Mouse (Mus musculus) frontal cortex, postnatal 10 days (tissue): ENCODE results near the gene BC029722.
"Not testable (repeated sequence)": the region's sequence is repeated elsewhere in the genome, so short reads cannot be mapped to it uniquely, and the experiment has no call there.

Experiments used
- DNase-seq, 2 experiments: peaks; one replicate each; pipeline ENCODE4 v3.0.0; 2022; ENCODE audit warnings: low spot score in 2 of 2, mixed read lengths in 1 of 2

Gene BC029722

DNA sequence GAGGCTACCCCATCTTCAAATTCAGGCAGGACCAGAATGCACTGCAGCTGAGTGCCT lies at the start of gene BC029722:
TSS of gene BC029722 (minus strand) at position 35 of the 57 bp plus-strand sequence.
- no peak for DNase-seq

- DNase-seq: no peak
Measured at GRCm38 (mm10) chr2:155868320-155868719, 49.1 kb upstream of the BC029722 start.

GRCm38 (mm10) chr2:155863301-155863867 lies 44.2 kb upstream of the BC029722 start:
- no peak for DNase-seq

- peak; percentile 33 to 36 for DNase-seq
Measured at GRCm38 (mm10) chr2:155862573-155863300, 43.5 kb upstream of the BC029722 start.

DNA sequence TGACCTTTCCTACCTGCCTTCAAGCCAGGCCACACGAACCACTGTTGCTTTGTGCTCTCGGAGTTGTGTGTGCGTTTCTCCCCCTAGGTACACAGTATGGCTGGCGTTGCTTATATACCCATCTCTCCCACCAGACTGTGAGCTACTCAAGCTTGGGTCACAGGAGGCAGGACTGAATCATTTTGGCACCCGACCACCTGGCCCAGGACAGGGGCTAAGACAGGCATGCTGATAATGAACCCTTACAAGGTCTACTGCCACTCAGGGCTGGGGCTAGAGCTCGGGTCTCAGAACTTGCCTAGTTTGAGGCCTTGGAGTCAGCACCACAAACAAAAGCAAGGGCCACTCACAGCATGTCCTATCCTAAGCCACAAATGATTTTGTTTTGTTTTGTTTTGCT lies 42.4 kb upstream of the BC029722 start:
- no peak for DNase-seq

DNA sequence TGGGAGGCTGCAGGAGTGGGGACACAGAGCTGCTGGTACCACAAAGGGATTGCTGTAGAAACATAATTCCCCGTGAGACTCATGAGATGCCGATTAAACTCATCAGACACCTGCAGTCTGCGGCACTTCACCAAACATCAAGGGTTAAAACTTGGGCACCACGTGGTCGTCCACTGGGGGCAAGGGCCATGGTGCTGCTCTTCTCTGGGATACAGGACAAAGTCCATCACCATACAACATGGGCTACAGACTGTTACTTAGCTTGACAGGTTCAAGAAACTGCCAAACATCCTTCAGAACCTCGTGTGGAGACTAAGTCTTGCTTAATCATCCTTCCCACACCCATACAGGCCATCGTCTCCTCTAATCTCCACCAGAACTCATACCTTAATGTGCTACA lies 40.9 kb upstream of the BC029722 start:
- no peak for DNase-seq

- DNase-seq: no peak
Measured at GRCm38 (mm10) chr2:155852536-155852935, 33.3 kb upstream of the BC029722 start.

DNA sequence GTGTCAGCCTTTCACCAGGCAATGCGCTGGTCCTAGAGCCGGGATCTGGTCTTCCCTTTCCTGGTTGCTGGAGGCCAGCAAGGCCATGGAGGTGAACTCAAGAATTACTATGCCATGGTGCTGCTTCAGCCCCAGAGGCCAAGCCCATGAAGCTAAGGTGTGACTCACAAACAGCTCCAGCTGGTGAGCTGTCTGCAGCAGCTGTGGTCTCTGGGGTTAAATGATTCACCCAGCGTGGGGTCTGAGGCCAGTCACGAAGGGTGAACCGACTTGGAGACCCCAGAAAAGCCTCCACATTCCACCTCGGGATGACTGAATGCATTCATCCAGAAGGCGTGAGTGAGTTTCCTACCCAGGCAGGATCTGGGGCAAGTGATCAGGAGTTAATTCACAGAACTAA lies 30.9 kb upstream of the BC029722 start:
- DNase-seq: no peak

DNA sequence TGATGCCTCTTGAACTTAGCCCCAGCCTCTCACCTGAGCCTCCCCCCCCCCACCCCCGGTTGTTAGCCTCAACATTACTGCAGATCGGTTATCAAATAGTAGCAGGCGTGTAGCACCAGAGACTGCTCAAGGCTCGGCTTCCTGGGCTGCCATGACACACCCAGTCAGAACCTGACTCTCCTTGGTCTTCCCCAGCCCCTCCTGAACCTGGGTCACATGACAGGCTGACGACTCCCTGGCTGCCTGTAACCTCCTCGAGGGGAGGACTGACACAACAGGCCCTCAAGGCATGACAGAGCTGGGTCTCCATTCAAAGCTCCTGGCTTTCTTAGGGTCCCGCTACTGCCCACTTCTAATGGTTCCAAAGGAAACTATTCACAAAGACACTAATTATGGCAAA lies 30.2 kb upstream of the BC029722 start:
- DNase-seq: no peak

DNA sequence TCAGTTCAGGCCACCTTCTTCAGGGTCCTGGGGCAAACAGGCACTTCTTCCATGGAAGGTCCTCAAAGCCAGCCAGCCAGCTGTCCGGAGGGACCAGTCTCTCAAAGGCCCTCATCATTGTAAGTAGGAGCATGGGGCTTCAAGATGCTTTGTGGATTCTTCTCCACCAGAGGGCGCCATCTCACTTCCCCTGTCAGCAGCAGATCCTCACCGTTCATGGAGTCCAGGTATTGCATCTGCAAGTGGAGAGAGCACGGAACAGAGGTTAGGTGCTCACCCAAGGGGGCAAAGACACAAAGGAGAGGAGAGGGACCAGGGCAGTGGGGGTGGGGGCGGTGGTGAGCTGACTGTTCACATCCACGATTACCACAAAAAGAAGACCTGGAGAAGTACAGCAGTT lies 29.1 kb upstream of the BC029722 start:
- peak; percentile 40 to 74 for DNase-seq

DNA sequence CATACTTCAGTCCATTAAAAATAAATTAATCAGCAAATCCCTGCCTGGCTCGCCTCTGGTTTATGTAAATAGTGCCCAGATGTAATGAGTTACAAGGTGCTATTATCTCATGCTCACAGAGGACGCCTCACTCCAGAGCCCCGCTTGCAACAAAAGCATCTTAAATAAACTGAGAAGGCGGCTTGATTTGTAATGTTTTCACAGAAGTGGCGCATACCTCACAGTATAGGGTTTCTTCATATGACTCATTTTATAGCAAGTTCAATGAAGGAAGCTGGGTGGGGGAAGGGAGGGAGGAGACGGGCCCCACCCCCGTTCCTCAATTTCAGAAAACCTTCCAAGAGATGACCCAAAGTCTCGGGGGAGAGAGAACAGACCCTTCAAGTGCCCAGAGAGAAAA lies 27.7 kb upstream of the BC029722 start:
- no peak for DNase-seq

DNA sequence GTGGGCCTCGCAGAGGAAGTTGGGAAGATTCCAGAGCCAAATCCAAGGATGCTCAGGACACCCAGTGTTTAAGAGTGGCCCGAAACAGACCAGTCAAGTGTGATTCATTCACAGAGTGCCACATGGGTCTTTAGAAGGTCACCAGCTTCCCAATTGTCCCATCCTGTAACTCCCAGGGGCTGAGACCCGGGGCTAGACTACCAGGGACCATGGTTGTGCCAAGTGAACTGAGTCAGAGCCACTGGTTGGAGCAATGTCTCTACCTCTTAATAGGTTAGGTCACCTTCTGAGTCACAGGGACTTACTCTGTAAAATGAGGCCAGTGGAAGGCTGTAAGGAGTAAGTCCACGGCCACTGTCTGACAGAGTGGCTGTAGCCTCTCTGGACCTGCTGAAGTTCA lies 19.7 kb upstream of the BC029722 start:
- DNase-seq: no peak

DNA sequence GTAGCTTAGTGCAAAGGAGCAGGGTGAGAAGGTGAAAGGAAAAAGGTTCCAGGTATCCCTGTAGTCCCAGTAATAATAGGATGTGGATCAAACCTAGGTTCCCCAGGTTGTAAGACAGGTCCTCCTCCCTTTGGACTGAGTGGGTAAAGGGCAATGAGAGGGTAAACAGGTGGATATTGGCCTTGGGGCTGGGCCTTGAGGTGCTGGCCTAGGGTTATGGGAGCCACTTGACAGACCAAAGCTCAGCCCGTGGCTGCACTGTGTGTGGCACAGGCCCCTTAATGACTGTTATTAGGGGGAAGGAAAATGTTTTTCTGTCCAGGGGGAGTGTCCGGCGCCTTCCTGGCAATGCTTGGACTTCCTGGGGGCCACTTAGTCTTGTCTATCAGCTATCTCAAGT lies 18.7 kb upstream of the BC029722 start:
- DNase-seq: no peak

DNA sequence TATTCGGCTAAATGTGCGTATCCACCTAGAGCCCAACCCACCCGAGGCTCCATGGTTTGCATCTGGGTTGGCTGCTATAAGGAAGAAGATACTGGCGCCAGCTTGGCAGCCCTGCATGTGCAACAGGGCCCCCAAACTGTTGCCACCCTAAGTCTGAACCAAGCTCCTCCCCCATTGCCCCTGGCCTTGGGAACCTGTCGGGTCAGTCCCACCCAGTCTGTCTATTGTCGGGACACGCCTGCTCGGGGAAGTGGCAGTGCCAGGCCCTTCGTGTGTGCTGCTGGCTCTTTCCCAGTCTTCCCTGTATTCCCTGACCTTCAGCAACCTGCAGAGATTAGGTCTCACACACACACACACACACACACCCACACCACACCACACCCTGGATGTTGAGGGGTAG lies 15.5 kb upstream of the BC029722 start, which contains the start of gene Fam83c:
TSS of gene Fam83c (minus strand) at position 123 of the 400 bp plus-strand sequence.
- DNase-seq: no peak

- not testable (repeated sequence) for DNase-seq
Measured at GRCm38 (mm10) chr2:155832087-155832486, 12.9 kb upstream of the BC029722 start.

GRCm38 (mm10) chr2:155831302-155831701 lies 12.1 kb upstream of the BC029722 start:
- DNase-seq: no peak

DNA sequence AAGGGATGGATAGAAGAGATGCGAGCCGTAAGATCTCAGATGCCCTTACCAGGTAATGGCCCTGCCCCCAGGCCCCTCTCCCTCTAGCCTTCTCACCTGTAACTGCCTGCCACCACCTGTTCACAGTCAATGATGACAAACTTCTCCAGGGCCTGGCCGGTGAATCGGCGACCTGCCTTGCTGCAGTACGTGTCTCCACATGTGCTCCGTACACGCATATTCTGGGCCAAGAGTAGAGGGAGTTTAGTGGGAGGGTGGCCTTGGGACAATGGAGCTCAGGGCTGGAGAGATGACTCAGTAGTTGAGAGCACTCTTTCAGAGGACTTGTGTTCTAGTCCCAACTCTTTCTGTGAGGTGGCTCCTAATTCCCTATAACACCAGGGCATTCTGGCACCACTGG lies 11.6 kb upstream of the BC029722 start:
- no peak for DNase-seq

GRCm38 (mm10) chr2:155826630-155827424 lies 7.6 kb upstream of the BC029722 start, which contains the start of gene Eif6:
Gene Eif6 (minus strand): TSS chr2:155826925.
- DNase-seq: peak; percentile 75 to 78

DNA sequence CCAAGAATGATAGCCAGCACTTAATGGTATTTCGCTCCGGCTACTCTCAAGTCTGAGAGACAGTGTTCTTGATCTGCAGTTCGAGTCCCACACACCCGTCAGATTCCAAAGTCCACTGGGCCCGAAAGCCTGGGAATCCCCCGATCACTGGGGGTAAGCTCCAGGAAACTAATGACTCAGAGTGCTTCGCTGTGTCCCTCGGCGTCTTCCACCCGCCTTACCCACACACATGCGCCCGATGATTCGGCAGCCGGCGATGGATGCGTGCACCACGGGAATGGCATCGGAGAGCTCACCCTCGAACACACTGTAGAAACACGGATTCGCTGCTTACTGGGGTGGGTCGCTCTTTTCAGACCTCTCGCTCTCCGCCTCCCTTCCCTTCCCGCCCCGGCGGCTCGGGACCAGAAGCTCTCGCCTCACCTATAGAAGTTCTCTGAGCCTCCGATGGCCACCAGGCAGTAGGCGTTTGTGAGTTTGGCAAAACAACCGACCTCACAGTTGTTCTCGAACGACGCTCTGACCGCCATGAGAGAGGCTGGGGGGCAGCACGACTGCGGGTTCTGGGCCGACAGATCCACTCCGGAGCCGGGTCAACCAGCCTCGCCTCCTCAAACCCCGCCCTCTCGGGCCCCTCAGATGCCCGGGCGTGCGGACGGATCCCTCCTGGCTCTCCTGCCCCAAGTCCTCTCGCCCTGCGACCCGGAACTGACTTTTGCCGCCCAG lies 6.8 kb upstream of the BC029722 start:
- DNase-seq: no peak

- DNase-seq: no peak
Measured at GRCm38 (mm10) chr2:155823722-155824121, 4.5 kb upstream of the BC029722 start.

DNA sequence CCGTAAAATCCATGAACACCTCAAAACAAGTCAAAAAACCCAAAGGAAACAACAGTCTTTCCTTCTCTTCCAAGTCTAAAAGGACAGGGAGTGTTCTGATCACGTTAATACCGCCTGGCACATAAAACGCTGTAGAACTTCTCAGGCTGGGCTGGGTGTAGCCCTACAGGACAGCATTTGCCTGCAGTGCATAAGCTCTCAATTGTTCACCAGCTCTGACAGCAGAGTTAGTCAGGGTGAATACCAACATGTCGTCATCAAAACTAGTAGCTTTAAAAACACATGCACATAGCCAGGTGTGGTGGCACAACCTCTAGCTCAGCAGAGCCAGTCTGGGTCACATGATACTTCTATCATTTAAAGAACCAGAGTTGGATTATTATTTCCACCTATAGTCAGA lies 1.6 kb upstream of the BC029722 start:
- no peak for DNase-seq

GRCm38 (mm10) chr2:155819449-155820251 lies 424 bp upstream of the BC029722 start:
- DNase-seq: no peak
